Mouse (Mus musculus) liver, embryonic 14 days (tissue): ENCODE data around the gene Utp18. TPM values are rescaled to one million over a fixed set of nuclear protein-coding genes. Genes with fewer than 3 reads are reported as not detected.

ENCODE experiments used
- polyA plus RNA-seq: library from polyadenylated mRNA; depleted of rRNA; stranded (reverse); fragments of >200 nt; gene quantifications from 2 replicates; pipeline ENCODE4 v1.2.3, GENCODE M21; 2012; rRNA removed

The Utp18 gene
- 12.0 and 13.4 TPM in 2 replicates for polyA plus RNA-seq

DNA sequence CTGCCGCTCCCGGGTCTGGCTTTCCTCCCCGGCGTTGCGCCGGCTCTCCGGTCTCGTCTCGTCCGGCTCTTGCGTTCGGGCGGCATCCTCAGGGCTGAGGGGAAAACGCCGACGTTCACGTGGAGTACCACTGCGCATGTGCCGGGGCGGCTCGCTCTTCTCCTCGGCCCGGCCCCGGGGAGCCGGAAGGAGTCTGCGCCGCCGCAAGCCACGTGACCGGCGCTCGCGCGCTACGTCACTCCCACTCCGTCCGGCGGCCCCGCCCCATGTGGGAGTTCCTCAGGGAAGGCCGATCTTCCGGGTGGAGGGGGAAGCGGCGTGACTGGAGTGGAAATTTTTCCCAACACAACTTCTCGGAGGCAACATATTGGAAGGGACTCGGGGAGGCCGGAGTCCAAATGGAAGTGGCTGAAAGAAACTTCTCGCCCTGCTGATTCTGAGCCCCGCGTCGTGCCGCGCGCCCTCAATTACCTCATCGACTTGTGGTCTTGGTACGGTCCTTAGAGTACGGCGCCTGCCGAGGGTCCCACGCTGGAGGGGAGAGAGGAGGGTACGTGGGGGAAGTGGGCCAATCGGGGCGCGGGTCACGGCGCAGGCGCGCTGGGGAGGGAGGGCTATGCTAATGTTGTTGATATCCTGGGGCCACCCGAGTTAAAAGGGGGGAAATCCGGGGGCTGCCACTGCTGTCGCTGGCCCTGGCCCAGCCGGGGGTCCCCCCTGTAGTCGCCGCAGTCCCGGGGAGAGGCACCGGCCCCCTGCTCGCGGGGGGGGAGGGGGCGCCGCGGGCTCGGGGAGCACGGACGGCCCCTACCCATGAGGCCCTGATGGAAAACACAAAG is at the start of gene Utp18, which contains the start of gene Mbtd1:
Gene Utp18, minus strand, starts transcription at position 195 of the 839 bp plus-strand sequence.
Gene Mbtd1, plus strand, starts transcription at position 281 of the 839 bp plus-strand sequence.

Other genes with a start within 250 kb of the Utp18 start
- 5.8 and 7.0 TPM in 2 replicates for gene Mbtd1, start 86 bp upstream of the Utp18 start, polyA plus RNA-seq
- 132 and 142 TPM in 2 replicates for gene Nme2, start 70.5 kb upstream of the Utp18 start, polyA plus RNA-seq
- gene Gm20390, start 82.5 kb upstream of the Utp18 start, polyA plus RNA-seq: 76.6 and 80.0 TPM in 2 replicates
- 100 and 101 TPM in 2 replicates for gene Nme1, start 82.8 kb upstream of the Utp18 start, polyA plus RNA-seq
- 6.7 and 8.1 TPM in 2 replicates for gene Spag9, start 110.3 kb upstream of the Utp18 start, polyA plus RNA-seq